Mouse (Mus musculus) right cerebral cortex, postnatal 25 days (tissue): Measurements from ENCODE around the gene Rnaseh2a.

Experiments
- DNase-seq: peaks from one replicate; pipeline ENCODE4 v3.0.0; 2022

Gene Rnaseh2a

GRCm38 (mm10) chr8:84982499-84983011 lies 13.0 kb upstream of the Rnaseh2a start:
- DNase-seq = no peak

GRCm38 (mm10) chr8:84981644-84982498 lies 12.3 kb upstream of the Rnaseh2a start:
- no peak for DNase-seq

DNA sequence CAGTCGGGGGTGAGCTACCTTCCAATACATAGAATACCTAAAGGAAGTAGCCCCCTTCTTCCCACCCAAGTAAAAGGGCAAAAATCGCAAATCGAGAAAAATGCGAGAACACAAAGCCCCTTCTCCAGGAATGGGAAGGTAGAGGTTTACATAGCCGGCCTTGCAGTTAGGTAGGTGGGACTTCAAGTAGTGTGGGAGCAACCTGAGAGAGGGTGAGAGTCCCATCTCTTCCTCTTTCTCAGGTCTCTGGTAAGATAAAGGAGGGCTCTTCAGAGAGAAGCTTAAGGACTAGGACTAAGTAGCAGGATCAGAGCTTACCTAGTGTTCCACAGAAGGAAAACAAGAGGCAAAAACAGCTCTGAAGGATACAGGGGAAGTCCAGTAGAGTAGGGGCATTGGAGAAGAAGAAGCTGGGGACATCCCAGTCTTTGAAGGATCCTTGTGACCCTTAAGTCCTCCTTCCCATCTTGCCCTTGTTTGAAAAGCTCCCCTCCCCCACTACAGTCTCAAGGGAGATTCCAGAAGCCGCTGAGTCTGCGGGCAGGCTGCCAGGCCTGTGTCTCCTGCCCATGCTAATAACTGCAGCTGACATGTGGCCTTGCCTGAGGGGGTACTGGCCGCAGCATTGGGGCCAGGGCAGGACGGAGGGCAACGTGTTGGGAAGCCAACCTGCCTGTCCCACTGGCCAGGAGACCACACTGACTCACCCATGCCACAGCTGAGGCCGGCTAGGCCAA lies 11.2 kb upstream of the Rnaseh2a start:
- DNase-seq = no peak

- peak; percentile 91 for DNase-seq
Observed at GRCm38 (mm10) chr8:84979599-84980421, 10.2 kb upstream of the Rnaseh2a start.

DNA sequence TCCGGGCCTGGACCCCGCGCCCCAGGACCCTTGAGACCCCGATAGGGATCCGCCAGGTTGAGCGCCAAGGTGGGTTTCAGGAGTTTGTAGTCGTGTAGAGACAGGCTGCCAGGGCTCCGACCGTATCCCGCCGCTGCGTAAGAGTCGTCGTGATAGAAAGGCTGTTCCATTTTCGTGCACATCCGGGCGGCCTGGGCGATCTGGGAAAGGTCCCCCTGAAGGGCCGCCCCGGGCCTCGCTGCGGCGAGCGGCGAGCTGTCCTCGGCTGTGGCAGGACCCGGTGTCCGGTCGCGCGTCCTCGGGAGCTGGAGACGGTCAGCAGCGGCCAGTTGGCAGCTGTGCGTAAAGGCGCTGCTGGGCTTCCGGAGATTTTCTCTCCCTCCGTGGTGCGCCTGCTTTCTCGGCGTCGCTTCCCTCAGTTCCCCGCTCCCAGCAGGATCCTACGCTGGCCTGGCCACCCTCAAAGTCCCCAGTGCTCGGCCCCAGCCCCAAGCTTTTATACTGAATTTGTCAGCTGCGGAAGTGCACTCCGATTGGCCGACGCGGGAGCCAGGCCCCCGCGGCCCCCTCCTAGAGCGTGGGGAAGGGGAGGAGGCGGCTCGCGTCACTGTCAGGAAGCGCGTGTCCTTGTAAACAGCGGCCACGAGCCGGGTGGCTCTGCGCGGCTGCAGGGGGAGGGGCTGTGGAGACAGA lies 8.8 kb upstream of the Rnaseh2a start, which contains the start of gene Junb:
Gene Junb (minus strand): TSS at position 471 of the 693 bp plus-strand sequence.
- peak; percentile 96 for DNase-seq

DNA sequence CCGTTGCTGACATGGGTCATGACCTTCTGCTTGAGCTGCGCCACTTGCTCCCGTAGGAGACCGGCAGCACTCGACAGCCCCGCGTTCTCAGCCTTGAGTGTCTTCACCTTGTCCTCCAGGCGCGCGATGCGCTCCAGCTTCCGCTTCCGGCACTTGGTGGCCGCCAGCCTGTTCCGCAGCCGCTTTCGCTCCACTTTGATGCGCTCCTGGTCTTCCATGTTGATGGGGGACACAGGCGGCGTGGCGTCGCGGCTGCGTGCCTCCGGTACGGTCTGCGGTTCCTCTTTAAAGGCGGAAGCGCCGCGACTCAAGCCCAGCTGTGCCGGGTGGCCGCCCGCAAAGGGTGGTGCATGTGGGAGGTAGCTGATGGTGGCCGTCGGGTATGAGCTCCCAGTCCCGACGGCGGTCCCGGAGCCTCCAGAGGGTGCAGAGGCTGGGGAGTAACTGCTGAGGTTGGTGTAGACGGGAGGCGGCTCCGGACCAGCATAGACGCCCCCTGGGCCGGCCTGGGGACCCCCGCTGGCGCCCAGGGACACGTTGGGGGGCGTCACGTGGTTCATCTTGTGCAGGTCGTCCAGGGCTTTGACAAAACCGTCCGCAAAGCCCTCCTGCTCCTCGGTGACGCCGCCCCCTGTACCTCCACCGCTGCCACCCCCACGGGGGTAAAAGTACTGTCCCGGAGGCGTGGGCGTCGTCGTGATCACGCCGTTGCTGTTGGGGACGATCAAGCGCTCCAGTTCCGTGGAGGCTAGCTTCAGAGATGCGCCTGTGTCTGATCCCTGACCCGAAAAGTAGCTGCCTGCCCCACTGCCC lies 8.1 kb upstream of the Rnaseh2a start:
- peak; percentile 69 for DNase-seq

- no peak for DNase-seq
Observed at GRCm38 (mm10) chr8:84976763-84977434, 7.3 kb upstream of the Rnaseh2a start.

GRCm38 (mm10) chr8:84976031-84976762 lies 6.6 kb upstream of the Rnaseh2a start:
- peak; percentile 96 for DNase-seq

- DNase-seq = peak; percentile 54
Observed at GRCm38 (mm10) chr8:84975434-84975833, 5.9 kb upstream of the Rnaseh2a start.

DNA sequence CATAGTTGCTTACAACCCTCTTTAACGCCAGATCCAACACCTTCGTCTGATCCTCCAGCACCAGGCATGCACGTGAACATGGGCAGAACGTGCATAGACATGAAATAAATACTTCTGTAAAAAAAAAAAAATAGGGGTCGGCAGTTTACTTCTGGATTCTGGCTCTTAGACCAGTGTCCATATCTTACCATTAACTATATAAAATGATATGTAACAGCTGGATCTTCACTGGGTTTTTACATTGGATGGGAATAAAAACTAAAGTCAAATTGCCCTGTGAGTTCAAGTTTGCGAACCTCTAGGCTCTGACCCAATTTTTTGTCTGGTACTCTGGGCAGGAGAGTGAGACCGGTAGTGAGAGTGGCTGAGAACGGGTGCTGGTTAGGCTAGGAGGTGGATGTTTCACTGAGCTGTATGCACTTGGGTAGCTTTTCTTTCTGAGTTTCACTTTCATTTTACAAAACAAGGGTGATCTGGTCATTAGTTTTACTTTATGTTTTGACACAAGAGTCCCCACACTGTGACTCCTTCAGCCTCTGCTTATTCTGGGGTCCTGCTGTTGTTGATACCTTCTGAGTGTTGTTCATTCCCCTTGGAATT lies 5.1 kb upstream of the Rnaseh2a start:
- no peak for DNase-seq

GRCm38 (mm10) chr8:84973803-84974542 lies 4.4 kb upstream of the Rnaseh2a start:
- DNase-seq = peak; percentile 48

- no peak for DNase-seq
Observed at GRCm38 (mm10) chr8:84973079-84973478, 3.5 kb upstream of the Rnaseh2a start.

DNA sequence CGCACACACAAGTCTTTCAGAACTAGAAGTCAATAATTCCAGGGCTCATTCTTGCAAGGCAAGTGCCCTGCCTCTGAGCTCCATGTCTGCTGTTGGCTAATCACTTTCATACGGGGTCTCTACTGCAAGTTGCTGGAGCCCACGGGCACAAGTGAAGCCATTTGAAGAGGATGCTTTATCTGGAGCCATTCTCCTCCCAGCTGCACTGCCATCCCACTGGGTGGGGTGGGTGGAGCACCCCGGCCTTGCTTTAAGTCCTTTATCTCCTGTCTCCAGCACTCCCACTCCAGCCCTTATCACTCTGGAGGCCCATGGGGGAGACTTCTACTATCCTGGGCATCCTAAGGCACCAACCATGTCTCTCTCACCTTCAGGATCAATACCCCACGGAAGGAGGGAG lies 1.3 kb upstream of the Rnaseh2a start:
- no peak for DNase-seq

DNA sequence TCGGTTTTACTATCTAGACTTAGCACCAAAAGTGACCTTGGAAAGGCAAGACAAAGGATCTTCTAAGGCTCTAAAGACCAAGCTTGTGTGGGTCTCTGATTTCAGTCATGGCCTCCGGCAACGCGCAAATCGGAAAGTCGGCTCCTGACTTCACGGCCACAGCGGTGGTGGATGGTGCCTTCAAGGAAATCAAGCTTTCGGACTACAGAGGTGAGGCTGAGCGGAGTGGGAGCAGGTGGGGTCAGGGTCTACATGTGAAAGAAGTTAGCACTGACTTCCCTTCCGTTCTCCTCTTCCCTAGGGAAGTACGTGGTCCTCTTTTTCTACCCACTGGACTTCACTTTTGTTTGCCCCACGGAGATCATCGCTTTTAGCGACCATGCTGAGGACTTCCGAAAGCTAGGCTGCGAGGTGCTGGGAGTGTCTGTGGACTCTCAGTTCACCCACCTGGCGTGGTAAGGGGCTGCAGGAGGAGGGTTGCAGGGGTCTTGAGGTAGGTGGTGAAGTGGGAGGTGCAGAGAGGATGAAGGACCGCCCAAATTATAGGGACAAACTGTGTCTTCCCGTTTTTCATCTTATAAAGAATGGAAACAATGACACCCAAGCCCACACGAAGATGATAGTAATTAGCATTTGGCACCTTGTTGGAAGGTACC lies 696 bp upstream of the Rnaseh2a start:
- DNase-seq = no peak

GRCm38 (mm10) chr8:84968650-84969049 lies 917 bp downstream of the Rnaseh2a start:
- DNase-seq = no peak

- DNase-seq = no peak
Observed at GRCm38 (mm10) chr8:84967532-84968304, 1.8 kb downstream of the Rnaseh2a start.

- no peak for DNase-seq
Observed at GRCm38 (mm10) chr8:84966603-84967002, 3.0 kb downstream of the Rnaseh2a start.
